Mouse (Mus musculus) stomach, adult 2 months (tissue): Measurements from ENCODE around the gene Ndufb10. TPM values are rescaled to one million over a fixed set of nuclear protein-coding genes. Genes with fewer than 3 reads are reported as not detected.

Experiments
- polyA plus RNA-seq: library from polyadenylated mRNA; depleted of rRNA; stranded (reverse); fragments of >200 nt; gene quantifications from 2 replicates; pipeline ENCODE4 v1.2.3, GENCODE M21; 2012; rRNA removed

The Ndufb10 gene
- polyA plus RNA-seq: 158 and 263 TPM in 2 replicates

GRCm38 (mm10) chr17:24724184-24724583 is at the start of gene Ndufb10:
Gene Ndufb10, minus strand, starts transcription at chr17:24724478.

GRCm38 (mm10) chr17:24752415-24753394 is 28.4 kb upstream of the Ndufb10 start, which contains the start of gene Hs3st6:
Gene Hs3st6, plus strand, starts transcription at chr17:24752988.

DNA sequence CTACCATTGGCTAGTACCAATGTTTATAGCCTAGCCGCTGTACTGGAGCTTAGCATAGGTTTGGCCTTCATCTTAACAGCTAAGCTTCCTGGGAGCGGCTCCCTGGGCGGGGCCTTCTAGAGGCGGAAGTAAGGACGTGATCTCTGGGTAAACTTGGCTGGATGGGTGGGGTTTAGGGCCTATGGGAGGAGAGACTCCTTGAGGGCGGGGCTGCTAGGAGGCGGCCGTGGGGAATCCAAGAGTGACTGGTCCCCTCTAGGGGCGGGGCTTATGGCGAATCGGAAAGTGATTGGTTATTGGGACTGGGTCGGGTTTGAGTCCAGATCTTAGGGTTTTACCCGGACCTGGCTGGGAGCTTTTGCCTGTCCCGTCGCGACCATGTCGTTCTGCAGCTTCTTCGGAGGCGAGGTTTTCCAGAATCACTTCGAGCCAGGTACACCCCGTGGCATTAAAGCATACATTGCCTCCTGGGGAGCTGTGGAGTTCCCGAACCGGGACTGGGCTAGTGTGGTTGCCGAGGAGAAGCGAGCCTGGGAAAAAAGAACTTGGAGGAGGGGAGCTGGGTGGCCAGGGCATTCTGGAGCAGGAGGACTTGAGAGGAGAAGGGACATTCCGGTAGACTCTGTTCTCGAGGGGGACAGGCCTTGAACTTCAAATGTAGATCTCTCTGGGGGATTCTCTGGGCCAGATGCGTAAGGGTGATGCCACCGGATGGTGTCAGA is 12.2 kb upstream of the Ndufb10 start, which contains the start of gene Msrb1:
Msrb1 (plus strand) TSS at position 313 of the 722 bp plus-strand sequence.

GRCm38 (mm10) chr17:24727618-24728017 is 3.3 kb upstream of the Ndufb10 start, which contains the start of gene Rpl3l:
Gene Rpl3l, plus strand, starts transcription at chr17:24727820.

GRCm38 (mm10) chr17:24717943-24718342 is 6.3 kb downstream of the Ndufb10 start, which contains the start of the genes Rnf151 and Rps2:
Gene Rnf151, minus strand, starts transcription at chr17:24718063.
Gene Rps2, plus strand, starts transcription at chr17:24718116.

DNA sequence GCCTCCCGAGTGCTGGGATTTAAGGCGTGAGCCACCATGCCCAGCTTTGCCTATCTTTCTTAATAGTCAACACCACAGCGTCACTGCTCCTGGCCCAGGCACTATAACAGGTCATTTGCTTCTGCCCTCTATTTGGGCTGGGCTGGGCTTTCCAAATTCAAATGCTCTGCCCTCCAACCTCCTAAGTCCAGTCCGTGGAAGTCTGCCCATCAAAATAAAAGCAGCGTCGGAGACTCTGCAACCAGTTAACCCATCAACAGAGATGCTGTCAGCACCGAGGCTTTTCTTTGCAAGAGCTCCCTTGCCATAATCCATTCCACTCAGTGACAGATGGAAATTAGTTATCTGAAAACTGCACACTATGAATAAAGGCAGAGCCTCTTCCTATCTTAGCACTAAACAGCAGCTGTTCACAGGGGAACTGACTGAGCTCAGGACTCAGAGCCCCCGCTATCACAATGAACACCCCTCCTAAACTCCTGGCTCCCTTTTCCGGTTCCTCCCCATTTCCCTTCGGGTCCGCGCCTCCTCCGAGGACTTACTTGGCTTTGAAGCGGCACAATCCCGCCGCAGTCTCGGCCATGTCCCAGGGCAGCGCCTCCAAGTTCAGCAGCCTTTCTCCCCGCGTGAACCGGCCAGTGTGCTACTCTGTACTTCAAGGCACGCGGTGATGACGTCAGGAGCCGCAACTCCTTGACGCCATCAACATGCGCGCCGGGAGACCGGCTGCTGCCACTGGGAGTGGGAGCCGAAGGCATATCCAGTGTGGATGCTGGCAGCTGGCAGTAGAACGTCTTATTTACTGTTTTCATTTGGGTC is 17.1 kb downstream of the Ndufb10 start, which contains the start of gene Tbl3:
Tbl3 (minus strand) TSS at position 679 of the 819 bp plus-strand sequence.

GRCm38 (mm10) chr17:24696011-24696697 is 28.1 kb downstream of the Ndufb10 start, which contains the start of the genes Gfer and Noxo1:
Gene Gfer, minus strand, starts transcription at chr17:24696156.
Gene Noxo1, plus strand, starts transcription at chr17:24696234.

GRCm38 (mm10) chr17:24689251-24690081 is 34.8 kb downstream of the Ndufb10 start, which contains the start of gene Syngr3:
Gene Syngr3, minus strand, starts transcription at chr17:24689955.

Other genes with a start within 250 kb of the Ndufb10 start
- gene Mlst8, start 245.4 kb downstream of the Ndufb10 start, polyA plus RNA-seq: 17.7 and 18.0 TPM in 2 replicates
- 0.31 and 0.43 TPM in 2 replicates for gene Caskin1, start 235.9 kb downstream of the Ndufb10 start, polyA plus RNA-seq
- 69.9 and 81.7 TPM in 2 replicates for gene Traf7, start 196.5 kb downstream of the Ndufb10 start, polyA plus RNA-seq
- 0.52 and 0.64 TPM in 2 replicates for gene Rab26, start 190.3 kb downstream of the Ndufb10 start, polyA plus RNA-seq
- gene Pkd1, start 174.6 kb downstream of the Ndufb10 start, polyA plus RNA-seq: 28.7 and 31.6 TPM in 2 replicates
- gene Tsc2, start 91.8 kb downstream of the Ndufb10 start, polyA plus RNA-seq: 76.4 and 92.7 TPM in 2 replicates
- 4.2 and 7.1 TPM in 2 replicates for gene Nthl1, start 91.8 kb downstream of the Ndufb10 start, polyA plus RNA-seq
- gene Slc9a3r2, start 74.2 kb downstream of the Ndufb10 start, polyA plus RNA-seq: 79.0 and 91.9 TPM in 2 replicates
- 82.5 and 162 TPM in 2 replicates for gene Npw, start 66.0 kb downstream of the Ndufb10 start, polyA plus RNA-seq
- 38.5 and 39.1 TPM in 2 replicates for gene Zfp598, start 54.8 kb downstream of the Ndufb10 start, polyA plus RNA-seq
- gene Syngr3, start 34.5 kb downstream of the Ndufb10 start, polyA plus RNA-seq: 1.4 and 1.7 TPM in 2 replicates
- 7.2 and 30.2 TPM in 2 replicates for gene Gfer, start 28.3 kb downstream of the Ndufb10 start, polyA plus RNA-seq
- gene Noxo1, start 28.2 kb downstream of the Ndufb10 start, polyA plus RNA-seq: 11.3 and 12.3 TPM in 2 replicates
- 25.5 and 30.0 TPM in 2 replicates for gene Tbl3, start 16.8 kb downstream of the Ndufb10 start, polyA plus RNA-seq
- 0.13 and 0.33 TPM in 2 replicates for gene Rnf151, start 6.4 kb downstream of the Ndufb10 start, polyA plus RNA-seq
- gene Rps2, start 6.4 kb downstream of the Ndufb10 start, polyA plus RNA-seq: 1,596 and 3,241 TPM in 2 replicates
- 2.5 and 3.6 TPM in 2 replicates for gene Rpl3l, start 3.3 kb upstream of the Ndufb10 start, polyA plus RNA-seq
- gene Msrb1, start 12.2 kb upstream of the Ndufb10 start, polyA plus RNA-seq: 78.4 and 78.5 TPM in 2 replicates
- 3.0 and 3.9 TPM in 2 replicates for gene Hs3st6, start 28.5 kb upstream of the Ndufb10 start, polyA plus RNA-seq
- not detected in 2 replicates for gene Meiob, start 79.8 kb upstream of the Ndufb10 start, polyA plus RNA-seq
- 37.2 and 61.0 TPM in 2 replicates for gene Hagh, start 115.7 kb upstream of the Ndufb10 start, polyA plus RNA-seq
- 5.4 and 6.5 TPM in 2 replicates for gene Fahd1, start 125.9 kb upstream of the Ndufb10 start, polyA plus RNA-seq
- gene Igfals, start 141.5 kb upstream of the Ndufb10 start, polyA plus RNA-seq: 2.3 and 5.1 TPM in 2 replicates
- 17.6 and 19.5 TPM in 2 replicates for gene Nubp2, start 161.9 kb upstream of the Ndufb10 start, polyA plus RNA-seq
- gene Spsb3, start 162.2 kb upstream of the Ndufb10 start, polyA plus RNA-seq: 55.4 and 87.4 TPM in 2 replicates
- 12.9 and 16.6 TPM in 2 replicates for gene Eme2, start 170.6 kb upstream of the Ndufb10 start, polyA plus RNA-seq
- gene Mrps34, start 170.6 kb upstream of the Ndufb10 start, polyA plus RNA-seq: 92.5 and 285 TPM in 2 replicates
- 25.7 and 28.0 TPM in 2 replicates for gene Nme3, start 172.0 kb upstream of the Ndufb10 start, polyA plus RNA-seq
- 31.3 and 37.0 TPM in 2 replicates for gene Mapk8ip3, start 212.5 kb upstream of the Ndufb10 start, polyA plus RNA-seq
- 2.4 and 3.6 TPM in 2 replicates for gene Jpt2, start 236.2 kb upstream of the Ndufb10 start, polyA plus RNA-seq